8 mouse cellular contexts compared by ENCODE assay signal in genomic region chr6:89631809-89632562, GRCm38 (mm10). TPM values are rescaled to one million over a fixed set of nuclear protein-coding genes. Genes with fewer than 3 reads are reported as not detected.
DNase-seq lines count a peak whose midpoint lies in the region; ATAC-seq and TF ChIP-seq lines count a peak whose summit lies in the region.

No protein-coding gene starts in this region.

- no peaks in the 10 kb centered on the region for H3K9me3 ChIP-seq in embryonic facial prominence, embryonic 14.5 days (ENCODE audit: control insufficient read depth, low read length)
- H3K9me3 ChIP-seq in heart, embryonic 12.5 days (replicated peaks) = no peaks in the 10 kb centered on the region
- no peaks in the 10 kb centered on the region for H3K9me3 ChIP-seq in kidney, postnatal 0 days (replicated peaks; ENCODE audit: low read length)
- no peaks in the 10 kb centered on the region for H3K9me3 ChIP-seq in liver, embryonic 14.5 days (ENCODE audit: control insufficient read depth, low read length)
- H3K9me3 ChIP-seq in neural tube, embryonic 14.5 days (ENCODE audit: control insufficient read depth, low read length) = no peaks in the 10 kb centered on the region

- TF ChIP-seq POLR2A in testis, adult 2 months (IDR thresholded peaks at IDR 0.05; ENCODE audit: control insufficient read depth, low read depth, low read length) = no peak

- H3K4me1 ChIP-seq in embryonic facial prominence, embryonic 14.5 days (ENCODE audit: control insufficient read depth, insufficient read depth, low read length) = 0 out of 2 replicates have a peak, but pooled peaks cover 5% of the 10 kb centered on the region
- H3K4me1 ChIP-seq in heart, embryonic 12.5 days (replicated peaks) = peaks cover 14% of the 10 kb centered on the region
- H3K4me1 ChIP-seq in kidney, postnatal 0 days (replicated peaks; ENCODE audit: insufficient read depth, low read length) = peaks cover 5% of the 10 kb centered on the region; the same call in 1 of the 2 replicates
- H3K4me1 ChIP-seq in liver, embryonic 14.5 days (replicated peaks; ENCODE audit: control insufficient read depth in 2 of 2, insufficient read depth in 2 of 2, low read length in 1 of 2) = no peaks in the 10 kb centered on the region
- no peaks in the 10 kb centered on the region for H3K4me1 ChIP-seq in neural tube, embryonic 14.5 days (ENCODE audit: control insufficient read depth, insufficient read depth, low read length)
- H3K4me1 ChIP-seq in testis, adult 2 months (ENCODE audit: control insufficient read depth, insufficient read depth, low read length) = no peaks in the 10 kb centered on the region

- TF ChIP-seq EP300 in liver, embryonic 14.5 days (IDR thresholded peaks at IDR 0.05; ENCODE audit: low read depth) = no peak

- no peak overlapping the region for H3K27ac ChIP-seq in embryonic facial prominence, embryonic 14.5 days (replicated peaks; ENCODE audit: low read depth, low read length)
- no peak overlapping the region for H3K27ac ChIP-seq in heart, embryonic 12.5 days (ENCODE audit: poor library complexity, severe bottlenecking)
- no peak overlapping the region for H3K27ac ChIP-seq in kidney, postnatal 0 days
- H3K27ac ChIP-seq in liver, embryonic 14.5 days = no peak overlapping the region
- H3K27ac ChIP-seq in neural tube, embryonic 14.5 days (ENCODE audit: low read depth, low read length) = no peak overlapping the region
- H3K27ac ChIP-seq in testis, adult 2 months (ENCODE audit: control insufficient read depth, insufficient read depth, low read depth, low read length) = no peak overlapping the region

- H3ac ChIP-seq in C2C12 (ENCODE audit: control insufficient read depth, insufficient read length, low read depth) = no peak overlapping the region

- H3K36me3 ChIP-seq in C2C12 (ENCODE audit: control insufficient read depth, insufficient read depth) = no peaks in the 10 kb centered on the region
- H3K36me3 ChIP-seq in embryonic facial prominence, embryonic 14.5 days (ENCODE audit: control insufficient read depth, insufficient read depth, low read length) = no peaks in the 10 kb centered on the region
- no peaks in the 10 kb centered on the region for H3K36me3 ChIP-seq in heart, embryonic 12.5 days
- no peaks in the 10 kb centered on the region for H3K36me3 ChIP-seq in kidney, postnatal 0 days (ENCODE audit: insufficient read depth, low read length)
- no peaks in the 10 kb centered on the region for H3K36me3 ChIP-seq in liver, embryonic 14.5 days (replicated peaks; ENCODE audit: control insufficient read depth, insufficient read depth, low read depth)
- no peaks in the 10 kb centered on the region for H3K36me3 ChIP-seq in neural tube, embryonic 14.5 days (ENCODE audit: control insufficient read depth, insufficient read depth, low read length)
- H3K36me3 ChIP-seq in testis, adult 2 months (ENCODE audit: control insufficient read depth, insufficient read depth, low read length) = no peaks in the 10 kb centered on the region

- H3K4me2 ChIP-seq in embryonic facial prominence, embryonic 14.5 days (ENCODE audit: low read depth, low read length) = peak overlapping the region; percentile 31; the same call in 1 of the 2 replicates
- peak overlapping the region; percentile 34 for H3K4me2 ChIP-seq in heart, embryonic 12.5 days
- H3K4me2 ChIP-seq in kidney, postnatal 0 days (ENCODE audit: low read length) = no peak overlapping the region
- no peak overlapping the region for H3K4me2 ChIP-seq in liver, embryonic 14.5 days (ENCODE audit: low read depth)
- no peak overlapping the region for H3K4me2 ChIP-seq in neural tube, embryonic 14.5 days (ENCODE audit: low read depth, low read length)

- H3K4me3 ChIP-seq in C2C12 (ENCODE audit: insufficient read depth, poor library complexity, severe bottlenecking) = no peak overlapping the region
- H3K4me3 ChIP-seq in embryonic facial prominence, embryonic 14.5 days (ENCODE audit: low read depth, low read length) = no peak overlapping the region
- no peak overlapping the region for H3K4me3 ChIP-seq in heart, embryonic 12.5 days
- no peak overlapping the region for H3K4me3 ChIP-seq in kidney, postnatal 0 days (replicated peaks; ENCODE audit: low read depth, low read length)
- no peak overlapping the region for H3K4me3 ChIP-seq in liver, embryonic 14.5 days (ENCODE audit: insufficient read depth in 1 of 2, low read depth in 2 of 2, low read length in 2 of 2)
- no peak overlapping the region for H3K4me3 ChIP-seq in neural tube, embryonic 14.5 days (ENCODE audit: low read depth, low read length)
- H3K4me3 ChIP-seq in testis, adult 2 months (ENCODE audit: control insufficient read depth, low read depth, low read length) = no peak overlapping the region

- ATAC-seq in embryonic facial prominence, embryonic 14.5 days (ENCODE audit: low read depth) = peak; percentile 78
- ATAC-seq in heart, embryonic 12.5 days (ENCODE audit: insufficient number of reproducible peaks, low FRiP score) = no peak
- ATAC-seq in kidney, postnatal 0 days (replicated peaks; ENCODE audit: low FRiP score, low read depth) = peak; percentile 73
- ATAC-seq in liver, embryonic 14.5 days (ENCODE audit: insufficient read depth) = 0 out of 2 replicates have a peak, but pooled peaks have one; percentile 31
- ATAC-seq in neural tube, embryonic 14.5 days (ENCODE audit: low read depth) = peak; percentile 77

- peaks cover 4% of the 10 kb centered on the region for H3K27me3 ChIP-seq in C2C12 (ENCODE audit: control insufficient read depth, insufficient read depth, insufficient read length)
- no peaks in the 10 kb centered on the region for H3K27me3 ChIP-seq in embryonic facial prominence, embryonic 14.5 days (replicated peaks; ENCODE audit: control insufficient read depth, insufficient read depth, low read length)
- peaks cover 17% of the 10 kb centered on the region for H3K27me3 ChIP-seq in heart, embryonic 12.5 days (replicated peaks)
- H3K27me3 ChIP-seq in kidney, postnatal 0 days (ENCODE audit: insufficient read depth, low read length) = no peaks in the 10 kb centered on the region
- no peaks in the 10 kb centered on the region for H3K27me3 ChIP-seq in liver, embryonic 14.5 days (ENCODE audit: control insufficient read depth, insufficient read depth, low read length)
- no peaks in the 10 kb centered on the region for H3K27me3 ChIP-seq in neural tube, embryonic 14.5 days (ENCODE audit: control insufficient read depth, insufficient read depth, low read length)
- no peaks in the 10 kb centered on the region for H3K27me3 ChIP-seq in testis, adult 2 months (ENCODE audit: control insufficient read depth, insufficient read depth, low read length)

- 11% methylated on average over 10 of the region's 10 CpGs for whole genome bisulfite sequencing in embryonic facial prominence, embryonic 14.5 days
- WGBS in heart, embryonic 12.5 days = 10% methylated on average over 10 of the region's 10 CpGs
- 9% methylated on average over 10 of the region's 10 CpGs for WGBS in kidney, postnatal 0 days
- WGBS in liver, embryonic 14.5 days (ENCODE audit: insufficient replicate concordance) = 6% methylated on average over 10 of the region's 10 CpGs
- WGBS in neural tube, embryonic 14.5 days = 13% methylated on average over 10 of the region's 10 CpGs

- DNase-seq in adrenal gland, postnatal 36 days = peak; percentile 77 to 82
- peak; percentile 93 for DNase-seq in embryonic facial prominence, embryonic 14.5 days (ENCODE audit: low spot score)
- DNase-seq in kidney, postnatal 0 days (ENCODE audit: low spot score) = peak; percentile 95
- DNase-seq in liver, embryonic 14.5 days (ENCODE audit: low read depth in 3 of 3, low spot score in 3 of 3) = peak; percentile 28 to 45 (median 37)

- peak; percentile 17 for TF ChIP-seq CTCF in C2C12 (IDR thresholded peaks at IDR 0.05; ENCODE audit: control insufficient read depth, insufficient read depth, insufficient read length)
- TF ChIP-seq CTCF in kidney, postnatal 0 days (IDR thresholded peaks at IDR 0.05; ENCODE audit: low read depth) = peak; percentile 92
- peak; percentile 73 for TF ChIP-seq CTCF in liver, embryonic 14.5 days (IDR thresholded peaks at IDR 0.05; ENCODE audit: low read depth)
- peak; percentile 51; the same call in 1 of the 2 replicates for TF ChIP-seq CTCF in testis, adult 2 months (IDR thresholded peaks at IDR 0.05; ENCODE audit: control insufficient read depth, insufficient read depth, insufficient replicate concordance, low read depth, low read length)

- H3K79me3 ChIP-seq in C2C12 (ENCODE audit: low read depth) = no peaks in the 10 kb centered on the region

- H3K9ac ChIP-seq in embryonic facial prominence, embryonic 14.5 days (ENCODE audit: low read depth, low read length) = no peak overlapping the region
- no peak overlapping the region for H3K9ac ChIP-seq in heart, embryonic 12.5 days
- H3K9ac ChIP-seq in kidney, postnatal 0 days (ENCODE audit: low read depth, low read length) = no peak overlapping the region
- no peak overlapping the region for H3K9ac ChIP-seq in liver, embryonic 14.5 days (replicated peaks)
- 0 out of 2 replicates have a peak overlapping the region, but pooled peaks have one; percentile 5 for H3K9ac ChIP-seq in neural tube, embryonic 14.5 days (replicated peaks; ENCODE audit: low read depth, low read length)

- no peaks in the 10 kb centered on the region for H3K79me2 ChIP-seq in C2C12 (ENCODE audit: control insufficient read depth, insufficient read depth)

RNA-seq across cellular contexts. Expression of gene Txnrd3, which starts 11.8 kb away (rescaled TPM):
- polyA plus RNA-seq in C2C12 (2012; fragmentation: generic; extraction: Trizol) = 5.7 TPM
- 10 to 100 TPM in 1 of 2 experiments, 1 to 10 TPM in 1; 9.4 to 15.5 TPM for total RNA-seq in adrenal gland, postnatal 36 days (2021)
- 10.2 and 12.0 TPM in 2 replicates for polyA plus RNA-seq in embryonic facial prominence, embryonic 14.5 days (2014; fragmentation: Nextera tagmentation; extraction: Ambion mirVana)
- 10.0 and 11.5 TPM in 2 replicates for polyA plus RNA-seq in heart, embryonic 12.5 days (2016; fragmentation: Nextera tagmentation; extraction: Ambion mirVana)
- 27.9 and 29.2 TPM in 2 replicates for polyA plus RNA-seq in kidney, postnatal 0 days (2015; fragmentation: Nextera tagmentation; extraction: Ambion mirVana)
- 1.7 TPM in 2 replicates for polyA plus RNA-seq in liver, embryonic 14.5 days (2012; rRNA removed)
- 2.6 and 2.9 TPM in 2 replicates for polyA plus RNA-seq in liver, embryonic 14.5 days (2014; fragmentation: Nextera tagmentation; extraction: Ambion mirVana)
- 12.8 and 13.5 TPM in 2 replicates for polyA plus RNA-seq in neural tube, embryonic 14.5 days (2014; fragmentation: Nextera tagmentation; extraction: Ambion mirVana)
- polyA plus RNA-seq in testis, adult 2 months (2012; rRNA removed) = 199 and 208 TPM in 2 replicates

RNA-seq across cellular contexts. Expression of gene Chchd6, which starts 36.5 kb away (rescaled TPM):
- polyA plus RNA-seq in C2C12 (2012; fragmentation: generic; extraction: Trizol) = 28.8 TPM
- 10 to 100 TPM; 27.2 to 37.5 TPM for total RNA-seq in adrenal gland, postnatal 36 days (2021)
- polyA plus RNA-seq in embryonic facial prominence, embryonic 14.5 days (2014; fragmentation: Nextera tagmentation; extraction: Ambion mirVana) = 53.5 and 62.8 TPM in 2 replicates
- 37.8 and 39.7 TPM in 2 replicates for polyA plus RNA-seq in heart, embryonic 12.5 days (2016; fragmentation: Nextera tagmentation; extraction: Ambion mirVana)
- 57.2 and 63.2 TPM in 2 replicates for polyA plus RNA-seq in kidney, postnatal 0 days (2015; fragmentation: Nextera tagmentation; extraction: Ambion mirVana)
- 7.6 and 12.1 TPM in 2 replicates for polyA plus RNA-seq in liver, embryonic 14.5 days (2012; rRNA removed)
- polyA plus RNA-seq in liver, embryonic 14.5 days (2014; fragmentation: Nextera tagmentation; extraction: Ambion mirVana) = 16.3 and 19.1 TPM in 2 replicates
- polyA plus RNA-seq in neural tube, embryonic 14.5 days (2014; fragmentation: Nextera tagmentation; extraction: Ambion mirVana) = 155 and 218 TPM in 2 replicates
- 677 and 783 TPM in 2 replicates for polyA plus RNA-seq in testis, adult 2 months (2012; rRNA removed)

Comparison
In these comparisons a context has a peak if more than half of its experiments do, and no peak if none do; other contexts are left out.
1. CTCF ChIP-seq: peak in every context shown above with its lines; median percentile 92 in kidney, postnatal 0 days; 73 in liver, embryonic 14.5 days; 51 in testis, adult 2 months; 17 in C2C12.
2. DNase-seq: peak in every context shown above with its lines; median percentile 95 in kidney, postnatal 0 days; 93 in embryonic facial prominence, embryonic 14.5 days; 80 in adrenal gland, postnatal 36 days; 37 in liver, embryonic 14.5 days.
3. H3K4me2 ChIP-seq: peak in embryonic facial prominence, embryonic 14.5 days (single experiment) and heart, embryonic 12.5 days (single experiment); none in kidney, postnatal 0 days (single experiment), liver, embryonic 14.5 days (single experiment) and neural tube, embryonic 14.5 days (single experiment).